Mouse (Mus musculus) CD4-positive helper T cell, adult 2 months (primary cell): ENCODE results near the gene Crhr1.

ENCODE experiments used
- DNase-seq: peaks from one replicate; pipeline ENCODE4 v3.0.0-alpha.2; 2012; ENCODE audit warnings: low read depth, missing footprints, low spot score

Crhr1 gene

GRCm38 (mm10) chr11:104133442-104133983 is 858 bp downstream of the Crhr1 start:
- DNase-seq: no peak

- no peak for DNase-seq
Measured at GRCm38 (mm10) chr11:104138976-104139375, 6.3 kb downstream of the Crhr1 start.

GRCm38 (mm10) chr11:104144930-104145329 is 12.3 kb downstream of the Crhr1 start:
- no peak for DNase-seq

GRCm38 (mm10) chr11:104148787-104149186 is 16.1 kb downstream of the Crhr1 start:
- no peak for DNase-seq

- DNase-seq: no peak
Measured at GRCm38 (mm10) chr11:104150911-104151310, 18.3 kb downstream of the Crhr1 start.

- no peak for DNase-seq
Measured at GRCm38 (mm10) chr11:104154332-104154731, 21.7 kb downstream of the Crhr1 start.

GRCm38 (mm10) chr11:104154820-104155635 is 22.4 kb downstream of the Crhr1 start:
- DNase-seq: no peak

GRCm38 (mm10) chr11:104155899-104156298 is 23.2 kb downstream of the Crhr1 start:
- DNase-seq: no peak

- DNase-seq: no peak
Measured at GRCm38 (mm10) chr11:104156391-104156790, 23.7 kb downstream of the Crhr1 start.

GRCm38 (mm10) chr11:104157603-104158259 is 25.1 kb downstream of the Crhr1 start:
- peak; percentile 14 for DNase-seq

- no peak for DNase-seq
Measured at GRCm38 (mm10) chr11:104158260-104158907, 25.7 kb downstream of the Crhr1 start.

- no peak for DNase-seq
Measured at GRCm38 (mm10) chr11:104159769-104160272, 27.2 kb downstream of the Crhr1 start.

- no peak for DNase-seq
Measured at GRCm38 (mm10) chr11:104161153-104161552, 28.5 kb downstream of the Crhr1 start.

GRCm38 (mm10) chr11:104164257-104164656 is 31.6 kb downstream of the Crhr1 start:
- DNase-seq: no peak

GRCm38 (mm10) chr11:104171281-104171781 is 38.7 kb downstream of the Crhr1 start:
- DNase-seq: peak; percentile 28

GRCm38 (mm10) chr11:104178893-104179292 is 46.2 kb downstream of the Crhr1 start:
- DNase-seq: no peak

- DNase-seq: no peak
Measured at GRCm38 (mm10) chr11:104179804-104180203, 47.1 kb downstream of the Crhr1 start.

- no peak for DNase-seq
Measured at GRCm38 (mm10) chr11:104182141-104182540, 49.5 kb downstream of the Crhr1 start.

- no peak for DNase-seq
Measured at GRCm38 (mm10) chr11:104186135-104186836, 53.6 kb downstream of the Crhr1 start, which contains the start of gene Sppl2c. TSS of gene Sppl2c (plus strand) at chr11:104186327.

- no peak for DNase-seq
Measured at GRCm38 (mm10) chr11:104186837-104187150, 54.1 kb downstream of the Crhr1 start.

- DNase-seq: no peak
Measured at GRCm38 (mm10) chr11:104187766-104188165, 55.1 kb downstream of the Crhr1 start.
